Mouse (Mus musculus) small intestine, adult 2 months (tissue): ENCODE results near the gene Il1a.

ENCODE experiments used
- CTCF ChIP-seq: fragments of 200-500 bp; IDR thresholded peaks from 2 replicates; pipeline ENCODE4 v1.5.1; 2012; ENCODE audit warnings: low read depth, mild to moderate bottlenecking, control low read depth, inconsistent platforms, low read length, moderate library complexity, mixed read lengths; ENCODE audit not compliant: insufficient replicate concordance, insufficient read length; ENCODE audit errors: extremely low read depth
- POLR2A ChIP-seq: fragments of 200-500 bp; IDR thresholded peaks from 2 replicates; pipeline ENCODE4 v1.6.1; 2012; ENCODE audit warnings: low read depth, mild to moderate bottlenecking, control low read depth, inconsistent platforms, low read length, moderate library complexity

DNA sequence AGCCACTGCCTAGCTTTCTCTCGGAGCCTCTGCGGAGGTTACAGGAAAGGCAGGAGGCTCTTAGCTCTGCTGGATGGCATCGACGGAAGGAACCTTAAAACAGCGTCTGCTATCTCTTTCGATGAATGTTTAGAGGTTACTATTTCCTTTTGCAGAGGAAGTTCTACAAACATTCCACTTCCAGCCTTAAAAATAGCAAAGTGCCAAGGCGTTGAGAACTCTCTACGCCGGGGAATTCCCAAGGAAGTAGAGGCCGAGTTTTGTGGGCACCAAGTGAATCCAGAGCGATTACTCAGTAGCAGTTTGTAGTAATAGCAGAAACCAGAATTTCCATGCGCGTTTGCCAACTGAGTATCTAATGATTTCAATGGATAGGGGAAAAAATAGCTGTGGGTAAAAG, 20.8 kb upstream of the Il1a start:
- TF ChIP-seq CTCF = no peak
- TF ChIP-seq POLR2A = no peak
